Mouse (Mus musculus) T-cell, adult 2 months (primary cell): ENCODE measurements around the gene Cdkn3.
A peak's percentile ranks its signal among the peaks of the same experiment; 100 is the strongest.
"Not testable (repeated sequence)": the region's sequence is repeated elsewhere in the genome, so short reads cannot be mapped to it uniquely, and the experiment has no call there.

Source experiments
- DNase-seq: peaks from one replicate; pipeline ENCODE4 v3.0.0; 2022; ENCODE audit warnings: low spot score

Cdkn3 gene

GRCm38 (mm10) chr14:46783327-46783926 lies 23.1 kb downstream of the Cdkn3 start:
- DNase-seq = no peak

GRCm38 (mm10) chr14:46785247-46785646 lies 24.9 kb downstream of the Cdkn3 start:
- DNase-seq = no peak

- DNase-seq = peak; percentile 7
Measured at GRCm38 (mm10) chr14:46787454-46787786, 27.1 kb downstream of the Cdkn3 start.

DNA sequence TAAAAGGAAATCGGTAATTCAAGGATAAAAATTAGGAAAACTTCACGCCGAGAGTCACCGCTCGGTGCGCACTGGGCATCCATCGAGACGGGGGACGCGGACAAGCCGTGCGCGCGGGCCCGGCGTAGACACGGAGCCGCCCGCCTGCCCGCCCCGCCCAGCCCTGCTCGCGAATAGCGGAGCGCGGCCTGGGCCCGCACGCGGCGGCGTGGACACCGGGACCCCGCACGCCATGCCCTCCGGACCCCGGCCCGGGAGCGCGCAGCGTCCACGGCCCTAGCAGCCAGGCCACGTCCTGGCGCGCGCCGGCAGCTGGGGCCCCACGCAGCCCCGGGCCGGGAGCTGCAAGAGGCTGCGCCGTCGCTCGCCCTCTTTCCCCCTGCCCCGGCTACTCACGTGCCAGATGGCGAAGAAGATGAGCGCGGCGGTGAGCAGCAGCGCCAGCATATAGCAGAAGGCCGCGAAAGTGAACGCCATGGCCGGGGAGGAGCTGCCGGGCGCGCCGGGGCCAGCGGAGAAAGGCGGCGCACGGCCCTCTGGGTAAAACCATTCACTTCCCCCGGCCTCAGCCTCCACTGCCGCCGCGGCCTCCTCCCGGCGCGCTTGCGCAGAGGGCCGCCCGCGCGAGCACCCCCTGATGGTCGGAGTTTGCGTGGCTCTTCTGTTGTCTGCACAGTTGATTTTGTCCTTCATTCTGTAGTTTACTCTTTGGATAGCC lies 27.6 kb downstream of the Cdkn3 start, which contains the start of gene Cnih1:
Gene Cnih1, minus strand, starts transcription at position 625 of the 718 bp plus-strand sequence.
- DNase-seq = peak; percentile 92

- DNase-seq = no peak
Measured at GRCm38 (mm10) chr14:46788505-46788901, 28.2 kb downstream of the Cdkn3 start.

DNA sequence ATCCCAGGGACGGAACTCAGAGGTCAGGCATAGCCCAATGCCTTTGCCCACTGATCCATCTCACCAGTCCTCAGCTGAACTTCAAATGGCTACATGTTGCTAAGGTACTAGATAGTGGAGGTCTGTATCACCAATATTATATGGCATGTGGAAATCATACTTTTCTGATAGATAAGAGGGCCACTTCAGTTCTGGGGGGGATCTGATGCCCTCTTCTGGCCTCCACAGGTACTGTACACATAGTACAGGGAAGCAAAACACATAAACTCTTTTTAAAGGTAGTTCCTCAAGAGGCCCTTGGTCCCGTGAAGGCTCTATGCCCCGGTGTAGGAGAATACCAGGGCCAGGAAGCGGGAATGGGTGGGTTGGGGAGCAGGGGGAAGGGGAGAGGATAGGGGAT lies 30.0 kb downstream of the Cdkn3 start:
- peak; percentile 35 for DNase-seq

DNA sequence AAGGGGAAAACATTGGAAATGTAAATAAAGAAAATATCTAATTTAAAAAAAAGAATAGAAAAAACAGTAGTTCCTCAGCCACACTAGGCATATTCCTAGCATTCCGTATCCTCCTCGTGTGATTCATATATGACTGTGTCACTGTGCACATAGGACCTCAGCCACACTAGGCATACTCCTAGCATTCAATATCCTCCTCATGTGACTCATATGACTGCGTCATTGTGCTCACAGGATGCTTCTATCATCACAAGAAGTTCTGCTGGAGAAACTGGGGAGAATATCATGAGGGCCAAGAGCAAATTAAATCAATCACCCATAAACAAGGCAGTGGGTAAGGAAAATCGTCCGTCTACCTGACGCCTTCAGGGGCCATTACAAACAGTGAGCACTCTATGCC lies 30.4 kb downstream of the Cdkn3 start:
- no peak for DNase-seq

DNA sequence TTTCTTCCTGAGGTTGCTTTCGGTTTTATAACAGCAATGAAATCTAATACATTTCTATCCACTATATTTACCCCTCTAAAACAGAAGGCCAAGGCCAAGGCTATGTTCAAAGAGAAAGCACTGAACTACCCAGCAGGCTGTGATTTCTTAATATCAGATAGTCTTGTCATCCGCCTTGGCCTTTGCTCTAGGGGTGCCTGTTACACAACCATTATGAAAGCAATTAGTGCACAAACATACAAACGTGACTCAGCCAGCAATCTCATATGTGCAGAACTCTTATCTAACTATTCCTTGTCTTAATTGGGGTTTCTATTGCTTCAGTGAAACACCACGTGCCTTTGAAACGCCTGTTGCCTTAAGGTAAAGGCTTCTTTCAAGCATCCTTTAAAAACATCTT lies 33.8 kb downstream of the Cdkn3 start:
- no peak for DNase-seq

DNA sequence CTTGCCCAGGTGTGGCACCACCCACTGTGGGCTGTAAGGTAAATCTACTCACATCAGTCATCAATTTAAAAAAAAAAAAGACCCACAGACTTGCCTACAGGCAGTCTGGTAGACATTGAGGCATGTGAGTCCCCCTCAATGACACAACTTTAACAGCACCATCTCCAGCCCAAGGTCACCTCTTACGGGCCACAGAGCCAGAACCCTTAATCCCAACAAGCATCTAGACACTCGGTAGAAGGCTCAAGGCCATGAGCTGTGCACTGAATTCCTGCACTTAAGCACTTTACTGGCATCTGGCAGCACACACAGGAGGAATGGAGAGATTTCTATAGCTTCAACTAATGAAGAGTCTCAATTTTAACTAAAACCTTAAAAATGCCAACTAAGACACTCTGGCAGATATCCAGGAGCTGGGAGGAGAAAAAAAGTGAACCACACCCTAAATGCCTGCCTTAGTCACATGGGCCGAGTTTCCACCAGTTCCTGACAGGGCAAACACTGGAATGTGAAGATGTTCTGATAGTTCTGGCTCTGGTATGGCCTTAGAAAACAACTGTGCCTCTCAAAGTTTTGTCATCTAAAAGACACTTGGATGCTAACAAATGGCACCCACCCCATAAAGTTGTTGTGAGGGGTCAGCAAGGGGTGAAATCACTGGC lies 40.5 kb downstream of the Cdkn3 start:
- DNase-seq = no peak

DNA sequence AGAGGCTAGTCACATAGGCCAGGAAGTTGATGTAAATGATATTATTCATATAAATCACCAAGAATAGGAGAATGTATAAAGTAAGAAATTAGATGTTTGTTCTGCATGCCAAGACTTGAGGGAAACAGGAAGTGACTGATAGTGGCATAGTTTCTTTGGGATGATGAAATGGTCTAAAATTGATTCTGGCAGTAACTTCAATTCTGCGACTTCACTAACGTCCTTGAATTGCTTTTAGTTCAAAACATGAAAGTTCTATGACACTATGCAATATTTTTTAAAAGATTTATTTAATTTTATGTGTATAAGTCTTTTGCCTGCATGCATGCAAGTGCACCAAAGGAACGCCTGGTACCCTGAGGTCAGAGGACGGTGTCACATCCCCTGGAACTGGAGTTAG lies 42.9 kb downstream of the Cdkn3 start:
- no peak for DNase-seq

GRCm38 (mm10) chr14:46803791-46804190 lies 43.5 kb downstream of the Cdkn3 start:
- no peak for DNase-seq

DNA sequence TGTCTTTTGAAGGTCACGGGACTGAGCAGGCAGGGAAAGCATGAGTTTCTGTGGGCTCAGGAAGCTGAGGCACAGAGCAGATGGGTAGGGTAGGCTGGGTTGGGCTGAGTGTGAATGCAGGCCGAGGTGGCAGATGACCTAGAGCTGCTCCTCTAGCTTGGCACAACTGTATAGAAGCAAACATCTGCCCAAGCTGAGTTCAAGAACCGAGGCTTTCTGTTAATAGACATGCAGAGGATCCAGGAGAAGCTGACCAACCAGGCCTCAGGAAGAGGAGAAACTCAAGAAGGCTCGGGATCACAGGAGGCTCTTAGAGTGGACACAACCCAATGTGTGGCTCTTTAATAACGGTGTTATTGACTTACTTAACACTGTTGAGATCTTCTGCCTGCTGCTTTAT lies 45.8 kb downstream of the Cdkn3 start:
- DNase-seq = no peak

- DNase-seq = no peak
Measured at GRCm38 (mm10) chr14:46807927-46808326, 47.6 kb downstream of the Cdkn3 start.

GRCm38 (mm10) chr14:46815640-46816039 lies 55.3 kb downstream of the Cdkn3 start:
- no peak for DNase-seq

DNA sequence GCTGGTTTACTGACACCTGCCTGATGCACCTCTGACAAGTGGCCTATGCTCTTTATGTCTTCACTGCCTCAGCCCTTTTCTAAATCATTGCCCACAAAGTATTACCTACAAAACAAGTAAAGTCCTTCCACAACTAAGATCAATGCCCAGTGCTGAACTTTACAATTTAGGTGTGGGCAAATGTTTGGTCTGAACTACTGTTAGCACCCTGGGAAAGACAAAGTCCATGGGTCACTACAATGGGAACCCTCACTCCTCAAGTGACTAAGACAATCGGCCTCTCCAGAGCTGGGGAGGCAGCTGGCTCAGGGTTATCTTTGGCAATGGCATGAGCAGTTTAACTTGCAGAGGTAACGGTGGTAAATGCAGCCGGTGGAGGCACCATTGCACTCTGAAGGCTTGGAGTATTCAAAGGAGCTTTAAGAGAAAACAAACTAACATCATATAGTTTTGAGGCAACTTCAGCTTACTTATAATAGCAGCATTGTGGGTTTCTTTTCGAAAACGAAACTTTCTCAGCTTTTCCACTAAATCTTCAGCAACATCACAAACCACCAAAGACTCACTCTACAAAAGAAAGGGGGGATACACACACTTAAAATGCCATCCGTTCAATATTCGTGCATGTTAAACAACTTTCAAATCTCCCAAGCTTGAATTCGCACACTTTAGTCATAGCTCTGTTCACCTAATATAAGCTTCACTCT lies 56.7 kb downstream of the Cdkn3 start:
- DNase-seq = no peak

GRCm38 (mm10) chr14:46818743-46819142 lies 58.4 kb downstream of the Cdkn3 start:
- DNase-seq = no peak

GRCm38 (mm10) chr14:46819961-46820360 lies 59.6 kb downstream of the Cdkn3 start:
- DNase-seq = not testable (repeated sequence)
